Mouse (Mus musculus) activated CD4-positive, CD25-positive, alpha-beta regulatory T cell, adult 4 months (primary cell): ENCODE measurements around the gene Rpia. TPM values are rescaled to one million over a fixed set of nuclear protein-coding genes. Genes with fewer than 3 reads are reported as not detected.
A peak's percentile ranks its signal among the peaks of the same experiment; 100 is the strongest.

ENCODE experiments used
- ATAC-seq: one replicate; pipeline ENCODE4 v1.8.0; 2017
- polyA plus RNA-seq, 2 experiments: library from polyadenylated mRNA; unstranded; fragments of 100-300 nt; shearing (Covaris generic); gene quantifications; one replicate each; pipeline ENCODE4 v1.2.1; 2017

Rpia gene
- polyA plus RNA-seq, 2 experiments from 2014 or later: 4.2 to 5.2 TPM

- ATAC-seq: peak; percentile 58
These were observed 12.6 kb upstream of the Rpia start for GRCm38 (mm10) chr6:70804632-70805031.

DNA sequence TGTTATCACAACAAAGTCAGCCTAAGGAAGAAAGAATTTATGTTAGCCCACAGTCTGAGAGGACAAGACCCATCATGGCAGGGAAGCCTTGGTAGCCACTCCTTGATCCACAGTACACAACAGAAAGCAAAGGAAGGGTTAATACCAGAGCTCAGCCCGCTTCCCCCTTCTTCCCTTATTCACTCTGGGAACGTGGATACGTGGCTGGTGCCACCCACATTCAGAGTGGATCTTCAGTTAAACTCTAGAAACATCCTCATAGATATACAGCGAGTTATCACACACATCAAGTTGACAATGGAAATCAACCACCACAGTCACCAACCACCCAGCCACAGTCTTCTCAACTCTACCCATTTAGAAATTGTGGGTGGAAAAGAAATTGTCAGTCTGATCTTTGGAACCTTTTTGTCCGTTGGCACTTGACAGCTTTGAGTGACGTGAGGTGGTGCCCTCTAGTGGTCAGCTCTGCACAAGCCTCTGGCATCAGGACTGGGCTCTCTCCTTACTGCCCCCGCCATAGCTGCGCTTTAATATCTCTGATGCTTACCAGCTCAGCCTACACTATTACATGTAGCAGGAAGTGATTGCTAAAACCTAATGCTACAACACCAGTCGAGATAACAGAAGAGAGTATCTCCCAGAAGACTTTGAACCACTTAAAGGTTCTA lies 5.7 kb upstream of the Rpia start:
- peak; percentile 97 for ATAC-seq

DNA sequence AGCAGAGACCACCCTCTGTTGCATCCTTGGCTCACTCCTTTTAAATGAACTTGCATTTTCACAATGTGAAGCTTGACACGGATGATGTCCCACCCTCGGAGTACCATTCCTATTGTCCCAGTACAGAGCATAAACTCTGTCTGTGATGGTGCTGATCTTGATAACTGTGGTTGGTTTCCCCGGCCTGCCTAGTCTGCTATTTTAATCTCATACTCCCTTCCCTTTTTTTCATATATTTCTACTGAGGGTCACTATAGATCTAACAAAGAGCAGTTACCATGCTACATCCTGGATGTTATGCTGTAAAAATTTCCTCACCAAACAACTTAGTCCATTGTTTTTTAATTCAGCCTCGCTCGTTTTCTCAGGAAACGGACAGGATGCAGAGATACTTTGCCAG lies 4.9 kb upstream of the Rpia start:
- ATAC-seq: no peak

DNA sequence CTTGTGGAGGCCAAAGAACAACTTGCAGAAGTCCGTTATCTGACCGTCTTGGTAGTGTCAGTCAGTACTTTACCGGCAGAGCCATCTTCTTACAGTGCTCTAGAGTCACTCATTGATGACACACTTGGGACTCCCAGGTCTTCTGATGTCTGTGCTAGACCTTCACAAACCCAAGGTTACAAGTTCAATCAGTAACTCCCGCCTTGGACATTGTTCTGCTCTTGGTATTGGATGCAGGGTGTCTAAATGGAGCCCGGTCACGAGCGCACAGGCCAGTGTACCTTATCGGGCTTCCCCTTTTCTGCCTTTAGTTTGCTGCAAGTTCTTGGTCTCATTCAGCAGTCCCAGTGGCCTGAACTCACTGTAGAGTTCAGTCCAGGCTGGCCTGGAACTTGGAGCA lies 612 bp upstream of the Rpia start:
- no peak for ATAC-seq

GRCm38 (mm10) chr6:70790852-70791761 lies 925 bp downstream of the Rpia start:
- peak; percentile 9 for ATAC-seq

- ATAC-seq: no peak
These were observed 1.9 kb downstream of the Rpia start for GRCm38 (mm10) chr6:70790034-70790650.

- ATAC-seq: no peak
These were observed 2.9 kb downstream of the Rpia start for GRCm38 (mm10) chr6:70789134-70789533.

DNA sequence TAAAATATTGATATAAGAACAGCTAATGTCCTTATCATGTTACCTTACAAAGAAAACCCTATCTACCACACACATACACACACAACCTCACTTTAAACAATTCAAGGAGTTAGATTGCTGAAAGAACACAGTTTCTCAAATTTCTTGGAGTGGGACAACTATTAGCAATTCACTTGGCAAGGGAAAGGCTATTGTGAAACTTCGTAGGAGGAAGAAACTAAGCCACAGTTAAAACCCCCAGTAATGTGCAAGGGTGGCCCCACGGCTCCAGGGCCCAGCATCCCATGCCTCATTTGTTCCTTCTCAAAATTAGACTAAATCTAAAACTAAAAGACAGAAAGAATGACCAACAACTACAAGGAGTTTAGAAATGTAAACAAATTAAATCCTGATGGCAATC lies 4.5 kb downstream of the Rpia start:
- no peak for ATAC-seq

GRCm38 (mm10) chr6:70785852-70786251 lies 6.2 kb downstream of the Rpia start:
- no peak for ATAC-seq

GRCm38 (mm10) chr6:70784811-70785210 lies 7.2 kb downstream of the Rpia start:
- no peak for ATAC-seq

DNA sequence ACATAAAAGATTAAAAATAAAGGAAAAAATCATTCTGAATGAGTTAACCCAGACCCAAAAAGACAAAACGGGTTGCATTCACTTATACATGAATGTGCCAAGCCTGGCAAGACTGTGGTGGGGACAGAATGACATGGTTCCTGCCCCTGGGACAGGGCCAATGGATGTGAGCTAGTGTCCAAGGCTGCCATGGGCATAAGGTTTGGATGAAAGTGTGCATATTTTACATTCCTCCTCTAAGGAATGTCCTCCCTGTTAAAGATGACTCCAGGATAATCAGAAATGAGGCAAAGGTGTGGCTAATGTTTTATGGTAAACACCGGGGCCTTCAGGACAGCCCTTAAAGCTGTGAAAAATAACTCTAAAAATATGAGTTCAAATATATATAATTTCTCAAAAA lies 10.7 kb downstream of the Rpia start:
- no peak for ATAC-seq

- no peak for ATAC-seq
These were observed 17.7 kb downstream of the Rpia start for GRCm38 (mm10) chr6:70774372-70774771.

DNA sequence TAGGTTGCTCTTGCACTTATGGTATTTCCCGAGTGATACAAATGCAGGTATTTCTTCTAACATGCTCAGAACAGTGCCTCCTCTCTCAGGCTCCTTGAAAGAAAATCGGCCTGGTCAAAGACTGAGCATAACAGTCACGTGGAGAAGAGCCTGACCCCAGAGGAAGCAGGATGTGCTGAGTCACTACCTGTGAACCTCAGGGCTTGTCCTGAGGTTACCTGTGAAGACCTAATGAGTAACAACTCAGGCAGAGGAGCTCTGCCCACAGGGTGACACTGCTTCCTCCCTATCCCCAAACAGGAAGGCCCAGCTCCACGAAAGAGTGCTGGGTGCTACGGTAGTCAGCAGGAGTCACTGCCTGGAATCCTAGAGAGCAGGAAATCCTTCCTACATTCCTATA lies 18.3 kb downstream of the Rpia start:
- ATAC-seq: no peak

DNA sequence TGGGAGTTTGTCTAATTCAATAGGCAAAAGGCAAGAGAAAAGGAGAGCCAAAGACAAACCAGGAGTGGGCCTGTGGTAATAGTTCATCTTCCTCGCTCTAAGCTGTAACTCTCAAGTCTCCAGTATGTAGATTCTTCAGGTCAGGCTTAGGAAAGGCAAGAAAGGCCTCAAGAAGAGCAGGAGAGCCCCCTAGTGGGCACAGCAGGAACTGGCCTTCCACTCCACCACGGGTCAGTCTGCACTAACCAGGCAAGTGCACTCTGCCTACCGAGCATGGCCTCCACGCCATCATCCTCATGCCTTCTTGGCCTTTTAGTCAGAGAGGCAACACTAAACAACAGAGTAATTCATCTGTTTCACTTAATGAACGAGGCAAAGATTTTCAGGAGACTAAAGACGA lies 23.3 kb downstream of the Rpia start:
- ATAC-seq: peak; percentile 82

DNA sequence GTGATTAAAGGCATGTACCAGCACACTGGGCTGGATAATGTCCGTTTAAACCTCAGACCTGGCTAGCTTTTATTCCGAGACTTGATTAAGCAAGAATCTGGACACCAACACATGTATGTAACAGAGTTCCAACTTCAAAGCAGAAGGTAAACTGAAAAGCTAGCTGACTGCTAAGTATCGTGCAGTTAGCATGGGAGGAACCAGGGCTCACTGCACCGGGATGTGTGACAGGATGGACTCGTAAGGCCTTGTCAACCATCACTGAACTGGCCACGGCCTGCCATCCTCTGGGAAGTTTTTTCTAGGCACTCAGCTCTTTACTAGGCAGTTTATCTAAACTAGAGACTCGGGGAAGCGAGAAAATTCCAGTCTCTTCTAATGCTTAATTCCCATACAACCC lies 27.0 kb downstream of the Rpia start:
- ATAC-seq: no peak

- peak; percentile 31 for ATAC-seq
These were observed 27.5 kb downstream of the Rpia start for GRCm38 (mm10) chr6:70764551-70764950.

DNA sequence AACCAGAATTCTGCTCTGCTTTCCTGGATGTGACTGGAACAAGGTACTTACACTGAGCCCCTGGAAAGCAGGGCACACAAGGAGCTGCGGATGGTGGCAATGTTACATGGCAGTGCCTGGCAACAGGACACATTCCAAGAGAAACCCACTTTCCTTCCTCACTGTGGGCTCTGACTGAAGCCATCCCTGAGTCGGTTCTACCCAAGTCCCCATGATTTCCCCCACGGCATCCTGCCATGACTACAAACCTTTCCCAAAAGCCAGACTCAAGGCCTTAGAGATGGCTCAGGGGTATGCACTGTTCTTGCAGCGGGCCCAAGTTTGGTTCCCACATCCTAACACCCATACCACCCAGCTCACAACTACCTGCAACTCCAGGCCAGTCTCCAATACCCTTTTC lies 28.2 kb downstream of the Rpia start:
- no peak for ATAC-seq

DNA sequence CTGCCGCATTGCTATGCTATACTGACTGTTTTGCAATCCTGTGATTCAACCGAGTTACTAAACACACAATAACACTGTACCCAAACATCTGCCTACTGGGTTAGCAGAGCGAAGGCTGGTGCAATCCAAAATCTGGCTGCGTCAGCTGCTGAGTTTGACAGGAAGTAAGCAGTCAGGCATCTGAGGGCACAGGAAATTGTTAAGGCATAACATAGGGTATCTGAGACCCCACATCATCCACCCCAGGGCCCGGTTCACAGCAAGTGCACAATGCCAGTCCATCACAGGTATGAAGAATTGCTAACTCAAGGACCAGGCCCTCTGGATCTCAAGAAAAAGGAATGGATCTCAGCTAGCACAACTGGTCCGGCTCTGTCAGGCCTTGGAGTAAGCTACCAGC lies 29.4 kb downstream of the Rpia start:
- ATAC-seq: peak; percentile 41

DNA sequence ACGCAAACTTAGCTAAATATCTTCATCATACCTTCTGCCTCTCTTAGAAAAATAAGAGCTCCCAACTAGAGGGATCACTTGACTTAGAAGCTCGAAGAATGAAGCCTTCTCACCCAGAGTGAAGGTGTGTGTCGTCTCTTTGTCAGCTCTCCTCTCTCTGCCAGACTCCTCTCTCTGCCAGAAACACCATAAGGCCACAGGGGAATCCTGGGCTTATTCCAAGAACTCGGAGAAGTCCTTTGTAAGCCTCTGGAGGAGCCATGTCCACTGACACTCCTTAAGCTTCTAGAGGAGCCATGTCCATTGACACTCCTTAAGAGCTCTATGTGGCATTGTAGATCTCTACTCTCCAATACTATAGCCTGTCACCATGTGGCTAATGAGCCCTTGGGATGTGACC lies 31.1 kb downstream of the Rpia start:
- ATAC-seq: no peak

DNA sequence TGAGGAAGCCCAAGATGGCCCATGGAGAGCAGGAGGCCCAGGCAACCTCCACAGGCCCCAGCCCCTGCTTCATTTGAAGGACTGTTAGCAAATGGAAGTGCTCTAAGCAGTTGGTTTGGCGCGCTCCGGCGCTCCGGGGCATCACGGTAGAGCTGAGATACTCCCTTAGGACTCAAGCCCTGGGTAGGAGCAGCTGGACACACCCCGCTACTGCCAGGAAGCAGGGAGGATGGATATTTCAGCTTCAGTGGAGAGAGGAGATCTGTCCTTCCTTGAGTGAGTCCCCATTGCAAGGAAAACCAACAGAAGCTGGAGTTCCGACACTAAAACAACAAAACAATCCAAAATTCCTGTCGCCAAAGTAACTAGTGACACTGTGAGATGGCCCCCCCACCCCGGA lies 37.2 kb downstream of the Rpia start:
- ATAC-seq: no peak

DNA sequence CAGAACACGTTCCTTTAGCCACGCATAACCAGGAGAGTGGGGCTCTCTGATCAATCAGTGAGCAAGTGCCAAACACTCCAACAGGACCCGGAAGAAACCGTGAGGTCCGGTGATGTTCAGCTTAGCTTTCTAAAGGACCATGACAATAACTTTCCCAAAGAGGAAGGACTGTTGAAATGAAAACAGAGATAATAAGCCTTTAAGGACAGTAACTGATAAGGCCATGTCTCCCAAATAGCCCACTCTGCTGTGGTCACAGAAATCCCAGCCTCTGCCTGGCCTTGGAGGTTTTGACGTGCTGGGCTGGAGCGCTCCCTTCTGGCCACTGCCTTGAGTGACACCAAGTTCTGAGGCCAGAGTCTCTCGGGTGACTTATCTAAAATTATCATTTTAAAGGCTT lies 39.7 kb downstream of the Rpia start:
- peak; percentile 76 for ATAC-seq

- ATAC-seq: no peak
These were observed 40.1 kb downstream of the Rpia start for GRCm38 (mm10) chr6:70751898-70752273.

DNA sequence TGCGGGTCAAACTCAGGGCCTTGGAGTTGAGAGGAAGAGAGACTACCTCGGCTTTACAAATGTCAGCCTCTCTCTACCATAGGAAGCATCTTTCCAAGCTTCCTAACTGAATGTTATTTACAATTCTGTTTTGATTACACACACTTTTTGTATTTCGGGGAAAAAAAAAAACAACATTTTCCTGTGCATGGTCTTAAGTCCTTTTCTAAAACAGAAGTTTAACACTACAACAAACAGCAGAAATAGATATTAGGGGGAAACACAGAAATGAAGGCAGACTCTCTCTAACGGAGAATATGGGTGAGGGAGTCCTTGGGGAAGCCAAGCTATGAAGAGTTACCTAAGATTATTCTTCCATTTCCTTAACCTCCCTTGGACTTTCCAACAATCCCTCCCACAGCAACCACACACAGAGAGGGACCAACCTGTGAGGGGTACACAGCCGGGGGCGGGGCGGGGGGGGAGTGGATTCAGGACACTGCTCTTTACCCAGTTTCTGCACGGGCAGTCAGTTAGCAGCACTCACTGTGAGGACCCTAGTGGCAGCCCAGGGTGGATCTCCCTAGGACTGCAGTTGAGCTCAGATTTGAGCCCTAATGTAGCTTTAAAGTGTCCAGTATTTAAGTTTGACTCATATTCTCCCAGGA lies 40.7 kb downstream of the Rpia start:
- no peak for ATAC-seq
